Mouse (Mus musculus): ENCODE results near the gene Hspd1. TPM values are rescaled to one million over a fixed set of nuclear protein-coding genes. Genes with fewer than 3 reads are reported as not detected.
A peak's percentile ranks its signal among the peaks of the same experiment; 100 is the strongest.

Hspd1 gene
- polyA plus RNA-seq, 1 experiment from 2014 or later, result 230 TPM

DNA sequence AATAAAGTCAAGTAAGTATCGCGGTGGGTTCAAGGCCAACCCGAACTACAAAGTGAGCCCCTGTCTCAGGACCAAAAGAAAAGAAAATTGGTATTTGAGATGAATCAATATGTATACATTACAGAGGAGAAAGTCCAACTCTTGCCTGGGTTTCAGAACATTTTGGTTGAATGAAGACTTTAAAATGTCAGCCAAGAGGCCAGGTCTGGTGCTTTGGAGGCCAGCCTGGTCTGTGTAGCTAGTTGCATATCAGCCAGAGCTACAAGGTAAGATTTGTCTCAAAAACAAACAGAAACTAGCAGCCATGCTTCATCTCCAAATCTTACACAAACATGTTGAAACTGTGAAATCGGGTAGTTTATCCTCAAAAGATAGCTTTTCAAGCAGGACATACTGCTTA is 34.4 kb downstream of the Hspd1 start:
- no peak for ATAC-seq (ENCODE audit: low read depth)
- Histone ChIP-seq H3K4me2 (ENCODE audit: low read depth, low read length) (peak overlapping the region; percentile 70), H3K4me1 (ENCODE audit: control insufficient read depth, insufficient read depth, low read length) (peaks cover 9% of the 10 kb centered on the region), H3K9ac (replicated peaks; ENCODE audit: low read depth, low read length) (no peak overlapping the region), H3K9me3 (ENCODE audit: control insufficient read depth, low read length) (no peaks in the 10 kb centered on the region), H3K4me3 (ENCODE audit: low read depth, low read length) (peak overlapping the region; percentile 75), H3K27ac (ENCODE audit: low read depth, low read length) (no peak overlapping the region), H3K36me3 (ENCODE audit: control insufficient read depth, insufficient read depth, low read length) (no peaks in the 10 kb centered on the region), H3K27me3 (ENCODE audit: control insufficient read depth, insufficient read depth, low read length) (no peaks in the 10 kb centered on the region)
- 79% methylated on average over 4 of the region's 4 CpGs for WGBS

DNA sequence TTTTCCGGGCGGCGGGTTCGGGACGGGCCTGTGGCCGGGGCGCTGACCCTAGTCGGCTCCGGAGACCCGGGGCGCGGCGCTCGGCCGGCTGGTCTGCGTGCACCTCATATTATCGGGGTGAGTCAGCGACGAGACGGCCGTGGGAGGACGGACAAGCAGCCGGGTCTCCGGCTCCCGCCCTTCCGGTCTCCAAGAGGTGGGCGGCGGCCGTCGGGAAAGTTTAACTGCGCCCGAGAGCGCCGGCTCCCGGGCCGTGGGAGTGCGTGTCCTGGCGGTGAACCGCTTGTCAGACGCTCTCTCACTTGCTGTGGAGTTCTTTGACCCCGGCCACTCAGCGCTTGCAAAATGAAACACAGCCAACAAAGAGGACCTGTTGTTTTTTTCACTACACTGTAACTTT is 35.0 kb downstream of the Hspd1 start:
- peak overlapping the region; percentile 74 for H3K9ac ChIP-seq (replicated peaks; ENCODE audit: low read depth, low read length)

DNA sequence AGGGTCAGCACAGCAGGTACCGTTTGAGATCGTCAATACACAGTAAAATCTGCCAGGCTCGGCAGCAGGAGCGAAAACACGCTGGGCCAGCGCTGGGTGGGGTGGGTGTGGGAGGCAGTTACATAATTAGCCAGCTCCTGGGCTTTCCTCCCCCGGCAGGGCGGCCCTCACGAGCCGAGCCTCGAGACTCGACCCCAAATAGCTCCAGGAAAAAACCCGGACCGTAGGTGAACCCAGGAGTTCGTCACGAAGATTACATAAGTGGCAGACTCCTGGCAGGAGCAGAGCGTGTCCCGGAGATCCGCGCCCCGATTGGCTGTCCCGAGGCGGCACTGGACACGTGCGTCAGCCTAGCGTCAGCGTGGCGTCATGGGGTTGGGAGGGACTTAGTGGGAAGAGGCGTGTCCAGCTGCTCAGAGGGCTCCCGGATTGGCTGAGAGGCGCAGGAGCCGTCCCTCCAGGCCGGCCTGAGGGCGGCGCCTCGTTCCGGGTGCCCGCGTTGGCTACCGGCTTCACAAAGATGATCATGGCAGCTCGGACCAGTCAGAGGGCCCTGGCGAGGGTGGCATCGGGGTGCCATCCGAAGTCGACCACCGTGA is 35.6 kb downstream of the Hspd1 start, which contains the start of gene Coq10b:
Coq10b (plus strand) TSS at position 416 of the 599 bp plus-strand sequence.
- peak within 1 kb of the TSS; percentile 75 for H3K4me3 ChIP-seq (ENCODE audit: low read depth, low read length)
- WGBS, result 0% methylated on average over 44 of the region's 46 CpGs
- H3K9me3 ChIP-seq (ENCODE audit: control insufficient read depth, low read length), result no peaks in the 10 kb centered on the region
- H3K9ac ChIP-seq (replicated peaks; ENCODE audit: low read depth, low read length), result peak within 1 kb of the TSS; percentile 74
- peak within 1 kb of the TSS; percentile 82 for H3K27ac ChIP-seq (ENCODE audit: low read depth, low read length)
- no peaks in the 10 kb centered on the region for H3K27me3 ChIP-seq (ENCODE audit: control insufficient read depth, insufficient read depth, low read length)
- peak within 1 kb of the TSS; percentile 89 for H3K4me2 ChIP-seq (ENCODE audit: low read depth, low read length)
- peaks cover 9% of the 10 kb centered on the region for H3K4me1 ChIP-seq (ENCODE audit: control insufficient read depth, insufficient read depth, low read length)
- ATAC-seq (ENCODE audit: low read depth), result peak; percentile 100
- H3K36me3 ChIP-seq (ENCODE audit: control insufficient read depth, insufficient read depth, low read length), result no peaks in the 10 kb centered on the region

More for the DNA sequence above, 35.0 kb downstream of the Hspd1 start:
- WGBS, result 1% methylated on average over 41 of the region's 42 CpGs
- peak; percentile 62 for ATAC-seq (ENCODE audit: low read depth)
- peak overlapping the region; percentile 70 for H3K4me2 ChIP-seq (ENCODE audit: low read depth, low read length)
- no peaks in the 10 kb centered on the region for H3K36me3 ChIP-seq (ENCODE audit: control insufficient read depth, insufficient read depth, low read length)
- no peaks in the 10 kb centered on the region for H3K9me3 ChIP-seq (ENCODE audit: control insufficient read depth, low read length)
- peak overlapping the region; percentile 75 for H3K4me3 ChIP-seq (ENCODE audit: low read depth, low read length)
- H3K27me3 ChIP-seq (ENCODE audit: control insufficient read depth, insufficient read depth, low read length), result no peaks in the 10 kb centered on the region
- peak overlapping the region; percentile 82 for H3K27ac ChIP-seq (ENCODE audit: low read depth, low read length)
- H3K4me1 ChIP-seq (ENCODE audit: control insufficient read depth, insufficient read depth, low read length), result peaks cover 9% of the 10 kb centered on the region

DNA sequence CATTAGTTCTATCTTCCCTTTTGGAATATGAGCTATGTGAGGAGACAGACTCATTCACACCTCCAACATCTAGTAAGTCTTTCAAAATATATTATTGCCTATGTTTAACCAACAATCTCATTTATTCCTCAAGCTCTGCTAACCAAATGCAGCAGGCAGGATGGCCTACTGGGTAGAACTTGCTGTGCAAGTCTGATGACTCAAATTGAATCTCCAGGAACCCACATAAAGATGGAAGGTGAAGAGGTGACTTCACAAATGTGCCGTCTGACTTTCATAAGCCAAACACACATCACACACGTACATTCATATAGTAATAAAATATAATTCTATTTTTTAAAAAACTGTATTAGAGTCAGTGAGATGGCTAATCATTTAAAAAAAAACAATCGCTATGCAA is 36.4 kb downstream of the Hspd1 start:
- Histone ChIP-seq H3K27ac (ENCODE audit: low read depth, low read length) (no peak overlapping the region), H3K4me3 (ENCODE audit: low read depth, low read length) (no peak overlapping the region; the same call in 1 of the 2 replicates), H3K9ac (replicated peaks; ENCODE audit: low read depth, low read length) (no peak overlapping the region), H3K4me2 (ENCODE audit: low read depth, low read length) (peak overlapping the region; percentile 89; the same call in 1 of the 2 replicates), H3K36me3 (ENCODE audit: control insufficient read depth, insufficient read depth, low read length) (no peaks in the 10 kb centered on the region), H3K27me3 (ENCODE audit: control insufficient read depth, insufficient read depth, low read length) (no peaks in the 10 kb centered on the region), H3K4me1 (ENCODE audit: control insufficient read depth, insufficient read depth, low read length) (peaks cover 9% of the 10 kb centered on the region), H3K9me3 (ENCODE audit: control insufficient read depth, low read length) (no peaks in the 10 kb centered on the region)
- ATAC-seq (ENCODE audit: low read depth), result no peak
- WGBS, result 77% methylated on average over 3 of the region's 3 CpGs

DNA sequence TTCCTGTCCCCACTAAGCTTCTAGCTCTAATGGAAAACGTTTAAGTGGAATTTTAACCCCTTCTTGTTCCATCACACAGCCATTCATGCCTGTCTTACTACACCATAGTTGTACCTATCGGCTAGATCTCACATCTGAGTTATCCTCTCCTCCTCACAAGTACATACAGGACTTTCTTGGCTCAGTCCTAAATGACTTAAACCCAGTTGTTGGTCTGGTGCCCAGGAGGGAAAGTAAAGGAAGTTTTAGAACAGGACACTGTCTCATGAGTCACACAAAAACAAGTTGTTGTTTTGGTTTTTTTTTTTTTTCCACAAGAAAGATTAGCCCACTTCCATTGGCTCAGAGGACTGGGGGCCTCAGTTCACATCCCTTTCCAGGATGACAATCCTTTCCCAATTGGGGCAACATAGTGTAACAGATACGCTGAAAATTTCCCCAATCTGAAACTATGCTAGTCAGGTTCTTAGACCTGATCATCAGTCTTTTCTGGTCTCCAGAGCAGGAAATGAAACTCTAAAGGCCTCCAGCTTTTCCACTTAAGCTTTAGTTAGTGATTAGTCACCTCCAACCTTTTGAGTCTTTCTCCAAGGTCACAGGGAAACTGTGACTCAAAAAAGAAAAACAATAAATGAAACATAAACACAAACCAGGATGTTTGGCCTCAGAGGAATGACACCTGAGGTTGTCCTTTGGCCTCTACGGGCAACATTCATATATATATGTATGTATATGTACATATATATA is 39.0 kb downstream of the Hspd1 start:
- no peak overlapping the region for H3K4me2 ChIP-seq (ENCODE audit: low read depth, low read length)

DNA sequence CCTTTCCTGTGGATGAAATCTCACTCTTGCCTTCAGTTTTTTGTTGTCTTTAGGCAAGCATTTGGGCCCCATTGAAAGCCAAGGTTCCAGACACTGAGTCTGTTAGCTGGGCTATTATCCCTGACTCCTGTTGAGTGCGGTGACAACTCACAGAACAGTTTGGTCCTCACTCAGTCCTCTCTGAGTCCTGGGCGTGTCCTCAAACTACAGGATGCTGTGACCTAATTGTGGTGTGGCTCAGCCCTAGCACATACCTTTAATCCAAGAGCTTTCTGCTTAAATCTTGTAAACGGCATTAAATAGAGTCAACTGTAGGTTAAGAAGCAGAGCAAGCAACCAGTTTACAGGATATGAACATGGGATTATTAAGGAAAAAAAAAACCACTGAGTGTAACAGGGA is 44.9 kb downstream of the Hspd1 start:
- no peaks in the 10 kb centered on the region for H3K36me3 ChIP-seq (ENCODE audit: control insufficient read depth, insufficient read depth, low read length)
- H3K9me3 ChIP-seq (ENCODE audit: control insufficient read depth, low read length), result no peaks in the 10 kb centered on the region
- no peak overlapping the region for H3K27ac ChIP-seq (ENCODE audit: low read depth, low read length)
- no peak overlapping the region for H3K4me3 ChIP-seq (ENCODE audit: low read depth, low read length)
- H3K9ac ChIP-seq (replicated peaks; ENCODE audit: low read depth, low read length), result no peak overlapping the region
- no peaks in the 10 kb centered on the region for H3K4me1 ChIP-seq (ENCODE audit: control insufficient read depth, insufficient read depth, low read length)
- ATAC-seq (ENCODE audit: low read depth), result no peak
- WGBS, result 80% methylated on average over 3 of the region's 3 CpGs
- H3K27me3 ChIP-seq (ENCODE audit: control insufficient read depth, insufficient read depth, low read length), result no peaks in the 10 kb centered on the region
- no peak overlapping the region for H3K4me2 ChIP-seq (ENCODE audit: low read depth, low read length)

More for the DNA sequence above, 39.0 kb downstream of the Hspd1 start:
- H3K4me3 ChIP-seq (ENCODE audit: low read depth, low read length), result no peak overlapping the region
- ATAC-seq (ENCODE audit: low read depth), result no peak
- H3K27ac ChIP-seq (ENCODE audit: low read depth, low read length), result no peak overlapping the region
- WGBS, result 71% methylated on average over 4 of the region's 4 CpGs
- no peaks in the 10 kb centered on the region for H3K36me3 ChIP-seq (ENCODE audit: control insufficient read depth, insufficient read depth, low read length)
- peaks cover 9% of the 10 kb centered on the region for H3K4me1 ChIP-seq (ENCODE audit: control insufficient read depth, insufficient read depth, low read length)
- H3K9ac ChIP-seq (replicated peaks; ENCODE audit: low read depth, low read length), result no peak overlapping the region
- H3K9me3 ChIP-seq (ENCODE audit: control insufficient read depth, low read length), result no peaks in the 10 kb centered on the region
- H3K27me3 ChIP-seq (ENCODE audit: control insufficient read depth, insufficient read depth, low read length), result no peaks in the 10 kb centered on the region

DNA sequence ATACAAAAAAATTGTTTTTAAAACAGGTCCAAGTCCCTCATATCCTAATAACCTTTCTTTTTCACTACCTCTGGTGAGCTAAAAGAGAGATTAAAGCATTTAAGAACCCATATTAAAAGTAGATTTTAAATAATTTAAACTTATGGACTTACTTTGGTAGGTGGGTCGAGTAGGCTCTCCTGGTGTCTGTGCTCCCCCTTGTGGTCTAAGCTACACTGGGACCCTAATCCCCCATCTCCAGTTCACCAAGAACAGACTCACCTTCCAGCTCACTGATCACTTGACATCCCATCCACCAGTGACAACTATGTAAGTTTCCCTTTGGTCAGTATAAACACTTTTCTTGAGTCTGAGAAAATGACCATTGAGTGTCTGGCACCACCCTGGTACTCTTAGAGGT is 45.8 kb downstream of the Hspd1 start:
- Histone ChIP-seq H3K27ac (ENCODE audit: low read depth, low read length) (no peak overlapping the region), H3K4me3 (ENCODE audit: low read depth, low read length) (no peak overlapping the region), H3K9ac (replicated peaks; ENCODE audit: low read depth, low read length) (no peak overlapping the region), H3K4me1 (ENCODE audit: control insufficient read depth, insufficient read depth, low read length) (no peaks in the 10 kb centered on the region), H3K36me3 (ENCODE audit: control insufficient read depth, insufficient read depth, low read length) (no peaks in the 10 kb centered on the region), H3K4me2 (ENCODE audit: low read depth, low read length) (no peak overlapping the region), H3K27me3 (ENCODE audit: control insufficient read depth, insufficient read depth, low read length) (no peaks in the 10 kb centered on the region), H3K9me3 (ENCODE audit: control insufficient read depth, low read length) (no peaks in the 10 kb centered on the region)
- WGBS, result 58% methylated on average over 1 of the region's 1 CpGs
- ATAC-seq (ENCODE audit: low read depth), result no peak

DNA sequence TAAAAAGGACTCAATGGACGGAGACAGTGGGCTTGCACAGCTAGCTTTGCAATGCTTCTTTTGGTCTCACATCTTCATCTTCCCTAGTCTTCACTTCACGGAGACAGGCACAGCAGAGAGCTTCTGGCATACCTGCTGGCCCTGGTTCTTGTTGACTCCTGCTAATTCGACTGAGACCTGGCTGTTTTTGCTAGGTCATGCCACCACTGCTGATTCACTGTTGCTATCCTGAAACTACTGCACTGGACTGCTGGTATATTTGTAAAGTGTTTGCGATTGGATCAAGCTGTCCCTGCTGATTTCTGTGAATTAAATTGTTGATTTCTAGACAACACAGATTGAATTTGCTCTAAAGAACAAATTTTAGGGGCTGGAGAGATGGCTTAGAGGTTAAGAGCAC is 46.4 kb downstream of the Hspd1 start:
- 83% methylated on average over 4 of the region's 4 CpGs for WGBS

DNA sequence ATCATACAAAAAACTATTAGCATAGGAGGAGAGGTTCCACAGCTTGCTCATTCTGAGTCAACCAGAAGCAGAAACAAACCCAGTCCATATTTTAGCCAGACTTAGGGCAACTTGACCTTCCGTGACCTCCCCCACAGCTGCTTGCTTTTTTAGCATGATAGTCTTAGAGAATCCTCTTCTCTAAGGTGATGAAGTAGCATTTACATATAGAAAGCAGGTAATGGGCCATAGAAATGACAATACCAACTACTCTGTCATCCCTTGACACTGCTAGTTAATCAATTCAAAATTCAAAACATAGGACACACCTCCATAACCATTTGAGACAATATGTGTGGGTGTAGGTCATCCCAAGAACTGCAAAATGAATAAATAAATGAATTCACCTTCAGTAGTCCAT is 48.1 kb downstream of the Hspd1 start:
- Histone ChIP-seq H3K27me3 (ENCODE audit: control insufficient read depth, insufficient read depth, low read length) (no peaks in the 10 kb centered on the region), H3K27ac (ENCODE audit: low read depth, low read length) (no peak overlapping the region), H3K36me3 (ENCODE audit: control insufficient read depth, insufficient read depth, low read length) (no peaks in the 10 kb centered on the region), H3K4me1 (ENCODE audit: control insufficient read depth, insufficient read depth, low read length) (no peaks in the 10 kb centered on the region), H3K4me2 (ENCODE audit: low read depth, low read length) (no peak overlapping the region), H3K4me3 (ENCODE audit: low read depth, low read length) (no peak overlapping the region), H3K9ac (replicated peaks; ENCODE audit: low read depth, low read length) (no peak overlapping the region), H3K9me3 (ENCODE audit: control insufficient read depth, low read length) (no peaks in the 10 kb centered on the region)
- ATAC-seq (ENCODE audit: low read depth), result no peak
- whole genome bisulfite sequencing, result 90% methylated on average over 1 of the region's 1 CpGs

More for the DNA sequence above, 46.4 kb downstream of the Hspd1 start:
- no peak for ATAC-seq (ENCODE audit: low read depth)
- Histone ChIP-seq H3K4me3 (ENCODE audit: low read depth, low read length) (no peak overlapping the region), H3K27ac (ENCODE audit: low read depth, low read length) (no peak overlapping the region), H3K27me3 (ENCODE audit: control insufficient read depth, insufficient read depth, low read length) (no peaks in the 10 kb centered on the region), H3K4me1 (ENCODE audit: control insufficient read depth, insufficient read depth, low read length) (no peaks in the 10 kb centered on the region), H3K9me3 (ENCODE audit: control insufficient read depth, low read length) (no peaks in the 10 kb centered on the region), H3K4me2 (ENCODE audit: low read depth, low read length) (no peak overlapping the region), H3K36me3 (ENCODE audit: control insufficient read depth, insufficient read depth, low read length) (no peaks in the 10 kb centered on the region), H3K9ac (replicated peaks; ENCODE audit: low read depth, low read length) (no peak overlapping the region)

All from neural tube, embryonic 14.5 days (tissue).